Mouse (Mus musculus) left cerebral cortex, postnatal 14 days (tissue): Measurements from ENCODE around the gene Tfrc. TPM values are rescaled to one million over a fixed set of nuclear protein-coding genes. Genes with fewer than 3 reads are reported as not detected.

Experiments
- DNase-seq, 2 experiments: peaks; one replicate each; pipeline ENCODE4 v3.0.0; 2021 to 2022; ENCODE audit warnings: low spot score in 2 of 2, mixed read lengths in 1 of 2
- intact Hi-C: fragments of 180-260 bp; cut with DNase I; formaldehyde crosslinking; loops from one replicate; pipeline ENCODE4 v1.15.1; 2025
- total RNA-seq, 2 experiments: library from RNA; stranded (reverse); gene quantifications; 2 replicates each; pipeline ENCODE4 v1.2.3; 2021

The Tfrc gene
- total RNA-seq, 2 experiments from 2014 or later = 89.4 to 97.8 TPM

DNA sequence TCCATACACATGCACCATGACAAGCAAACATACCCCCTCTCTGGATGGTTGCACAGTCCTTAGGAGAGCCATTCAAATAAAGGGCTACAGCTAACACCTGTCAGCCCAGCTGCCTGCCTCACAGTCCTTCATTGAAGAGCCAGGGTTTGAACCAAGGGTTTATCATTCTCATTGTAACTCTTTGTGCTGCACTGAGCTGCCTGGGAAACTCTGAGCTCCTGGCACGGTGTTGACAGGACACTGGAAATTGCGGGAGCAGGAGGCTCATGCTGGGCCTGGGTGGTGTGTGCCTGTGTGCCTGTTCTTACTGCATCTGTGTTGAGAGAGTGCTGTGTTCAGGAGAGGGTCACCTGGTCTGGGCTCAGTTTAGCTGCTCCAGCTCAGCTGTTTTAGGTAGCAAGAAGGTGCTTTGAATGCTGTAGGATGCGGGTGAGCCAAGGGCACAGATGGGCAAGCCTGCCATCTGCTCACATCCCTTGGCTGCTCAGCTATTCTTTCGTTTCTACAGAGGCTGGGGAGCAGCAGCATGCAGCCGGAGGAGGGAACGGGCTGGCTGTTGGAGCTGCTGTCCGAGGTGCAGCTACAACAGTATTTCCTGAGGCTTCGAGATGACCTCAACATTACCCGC lies 54.6 kb downstream of the Tfrc start:
- intact Hi-C loops = no loop called here
- DNase-seq = no peak

DNA sequence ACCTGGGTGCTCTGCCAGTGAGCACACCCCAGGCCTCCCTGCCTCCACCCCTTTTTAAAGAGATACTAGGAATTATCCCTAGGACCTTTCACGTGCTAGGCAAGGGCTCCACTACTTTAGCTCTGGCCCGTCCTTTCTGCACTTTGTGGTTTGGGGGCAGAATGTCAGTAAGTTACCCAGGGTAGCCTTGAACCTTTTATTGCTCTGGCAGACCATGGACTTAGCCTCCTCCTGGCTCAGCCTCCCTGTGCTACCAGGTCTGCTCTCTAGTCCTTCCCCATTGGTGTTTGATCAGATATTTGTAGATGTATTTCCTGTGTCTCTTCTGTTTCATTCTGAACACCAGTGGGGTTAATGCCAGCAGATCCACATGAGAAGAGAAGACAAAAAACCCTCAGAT lies 55.5 kb downstream of the Tfrc start:
- intact Hi-C loops = no loop called here

DNA sequence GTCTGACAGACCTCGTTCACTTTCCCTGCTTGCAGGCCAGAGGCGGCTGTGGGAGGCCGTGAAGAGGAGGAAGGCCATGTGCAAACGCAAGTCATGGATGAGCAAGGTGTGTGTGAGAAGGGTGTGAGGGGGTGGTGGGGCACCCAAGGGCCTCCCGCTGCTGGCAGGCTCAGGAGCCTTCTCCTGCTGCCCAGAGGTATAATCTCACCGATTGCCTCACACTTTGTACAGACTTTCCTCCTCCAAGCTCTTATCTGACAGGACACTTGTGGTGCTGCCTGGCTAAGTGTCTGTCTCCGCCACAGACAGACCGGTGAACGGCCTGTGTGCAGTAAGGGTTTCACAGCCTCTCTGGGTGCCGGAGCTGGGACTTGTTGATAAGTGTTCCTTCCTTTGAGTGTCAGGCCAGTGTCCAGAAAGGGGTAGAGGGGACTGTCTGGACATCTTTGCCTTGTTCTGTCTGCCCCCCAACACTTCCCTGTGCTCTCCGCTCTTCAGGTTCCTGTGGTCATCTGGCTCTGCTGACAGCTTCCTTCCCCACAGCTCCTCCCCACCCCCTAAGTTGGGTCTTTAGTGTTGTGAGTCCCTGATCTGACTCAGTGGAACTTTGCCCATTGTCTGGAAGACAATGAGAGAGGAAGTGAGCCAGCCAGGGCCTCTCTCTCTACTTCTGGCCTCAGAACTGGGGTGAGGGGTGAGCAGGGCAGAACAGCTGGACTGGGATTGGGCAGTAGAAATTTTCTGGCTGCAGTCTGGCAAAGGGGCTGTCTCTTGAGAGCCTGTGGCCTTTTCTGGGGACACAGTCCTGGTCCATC lies 57.3 kb downstream of the Tfrc start:
- DNase-seq = no peak
- intact Hi-C loops = no loop called here

More for the DNA sequence above, 55.5 kb downstream of the Tfrc start:
- no peak for DNase-seq

DNA sequence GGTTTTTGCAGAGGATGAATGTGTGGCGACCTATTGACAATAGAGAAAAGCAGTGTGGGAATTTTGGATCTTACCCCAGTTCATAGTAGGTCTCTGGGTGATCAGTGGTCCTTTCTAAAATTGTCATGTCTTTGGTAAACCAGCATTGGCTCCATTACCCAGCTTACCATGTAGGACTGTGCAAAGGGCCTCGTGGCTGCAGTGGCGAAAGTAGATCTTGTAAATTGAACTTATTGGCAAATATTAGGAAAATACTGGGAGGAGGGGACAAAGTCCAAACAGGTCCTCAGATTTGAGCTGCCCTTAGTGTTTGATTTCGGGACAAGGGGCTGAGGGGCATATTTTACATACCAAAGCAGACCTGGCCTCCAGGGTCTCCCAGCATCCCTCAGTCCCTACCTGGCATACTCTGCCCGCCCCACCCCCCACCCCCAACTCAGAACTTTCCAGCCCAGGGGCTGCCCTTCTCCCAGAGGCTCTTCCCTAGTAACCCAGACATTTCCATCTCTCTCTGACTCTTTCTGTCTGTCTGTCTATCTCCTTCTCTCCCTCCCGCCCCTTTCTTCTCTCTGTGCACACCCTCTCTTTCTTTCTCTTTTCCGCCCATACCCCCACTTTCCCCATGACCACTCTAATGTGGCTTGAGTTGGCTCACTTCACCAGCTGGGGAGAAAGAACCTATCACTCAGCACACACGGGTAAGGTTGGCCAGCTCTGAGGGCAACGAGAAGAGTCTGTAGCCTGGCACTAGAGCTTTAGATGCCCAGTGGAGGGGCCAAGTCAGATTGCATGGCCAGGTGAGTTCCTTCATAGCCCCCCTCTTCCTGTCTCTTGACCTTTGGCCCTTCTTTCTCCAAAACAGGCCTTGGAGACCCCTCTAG lies 58.2 kb downstream of the Tfrc start:
- intact Hi-C loops = no loop called here
- no peak for DNase-seq

DNA sequence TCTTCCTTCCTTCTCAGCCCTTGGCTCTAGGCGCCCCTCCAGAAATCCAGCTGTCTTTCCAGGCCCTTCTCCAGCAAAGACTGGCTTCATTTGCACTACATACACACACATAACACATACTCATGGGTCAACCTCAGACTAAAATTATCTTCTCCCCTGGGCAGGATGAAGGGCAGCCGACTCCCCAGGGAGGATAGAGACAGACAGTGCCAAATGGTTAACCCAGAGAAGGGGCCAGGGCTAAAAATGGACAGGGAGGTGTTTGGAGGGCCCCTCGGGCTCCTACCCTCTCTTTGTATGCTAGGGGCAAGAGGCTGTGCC lies 58.8 kb downstream of the Tfrc start:
- no peak for DNase-seq
- intact Hi-C loops = no loop called here

DNA sequence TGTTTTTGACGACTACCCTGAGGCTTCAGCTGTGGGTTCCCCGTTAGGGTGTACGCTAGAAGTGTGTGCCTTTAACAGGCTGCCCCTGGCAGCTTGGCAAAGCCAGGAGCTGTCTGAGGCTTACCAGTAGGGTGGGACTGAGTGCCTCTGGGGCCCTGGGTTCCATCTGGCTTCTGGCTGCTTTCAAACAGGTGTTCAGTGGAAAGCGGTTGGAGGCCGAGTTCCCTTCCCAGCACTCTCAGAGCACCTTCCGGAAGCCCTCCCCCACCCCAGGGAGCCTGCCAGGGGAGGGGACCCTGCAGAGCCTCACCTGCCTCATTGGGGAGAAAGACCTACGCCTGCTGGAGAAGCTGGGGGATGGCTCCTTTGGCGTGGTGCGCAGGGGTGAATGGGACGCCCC lies 59.3 kb downstream of the Tfrc start:
- intact Hi-C loops = no loop called here

DNA sequence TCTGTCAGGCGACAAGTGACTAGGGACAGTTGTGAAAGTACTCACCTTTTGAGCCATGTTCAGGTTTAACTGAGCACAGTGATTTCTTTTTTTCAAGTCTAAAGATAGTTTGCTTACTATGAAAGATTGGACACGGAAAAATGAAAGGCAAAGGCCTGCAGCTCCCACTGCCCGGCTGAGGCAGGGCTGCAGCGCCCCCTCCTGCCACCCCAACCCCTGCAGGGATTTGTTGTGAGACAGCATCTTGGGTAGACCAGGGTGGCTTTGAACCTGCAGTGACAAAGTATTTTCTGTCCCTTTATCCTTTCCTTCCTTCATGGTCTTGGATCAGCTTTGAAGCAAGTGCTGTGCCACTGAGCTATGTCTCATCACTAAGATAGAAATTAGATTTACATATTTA lies 59.8 kb downstream of the Tfrc start:
- no peak for DNase-seq
- intact Hi-C loops = no loop called here

More for the DNA sequence above, 59.3 kb downstream of the Tfrc start:
- DNase-seq = no peak

DNA sequence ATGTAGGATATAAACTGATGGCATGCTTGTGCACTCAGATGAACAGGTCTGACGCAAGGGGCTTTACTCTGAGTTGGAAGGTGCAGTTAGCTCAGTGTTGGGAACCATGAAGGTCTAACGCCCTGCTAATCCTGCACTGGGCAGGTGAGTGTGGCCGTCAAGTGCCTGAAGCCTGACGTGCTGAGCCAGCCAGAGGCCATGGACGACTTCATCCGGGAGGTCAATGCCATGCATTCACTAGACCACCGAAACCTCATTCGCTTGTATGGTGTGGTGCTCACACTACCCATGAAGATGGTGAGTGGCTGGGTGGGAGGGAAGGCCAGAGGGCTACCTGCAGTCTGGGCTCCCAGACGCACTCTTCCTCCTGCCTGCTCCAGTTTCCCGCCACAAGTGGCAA lies 60.5 kb downstream of the Tfrc start:
- intact Hi-C loops = no loop called here
- no peak for DNase-seq

DNA sequence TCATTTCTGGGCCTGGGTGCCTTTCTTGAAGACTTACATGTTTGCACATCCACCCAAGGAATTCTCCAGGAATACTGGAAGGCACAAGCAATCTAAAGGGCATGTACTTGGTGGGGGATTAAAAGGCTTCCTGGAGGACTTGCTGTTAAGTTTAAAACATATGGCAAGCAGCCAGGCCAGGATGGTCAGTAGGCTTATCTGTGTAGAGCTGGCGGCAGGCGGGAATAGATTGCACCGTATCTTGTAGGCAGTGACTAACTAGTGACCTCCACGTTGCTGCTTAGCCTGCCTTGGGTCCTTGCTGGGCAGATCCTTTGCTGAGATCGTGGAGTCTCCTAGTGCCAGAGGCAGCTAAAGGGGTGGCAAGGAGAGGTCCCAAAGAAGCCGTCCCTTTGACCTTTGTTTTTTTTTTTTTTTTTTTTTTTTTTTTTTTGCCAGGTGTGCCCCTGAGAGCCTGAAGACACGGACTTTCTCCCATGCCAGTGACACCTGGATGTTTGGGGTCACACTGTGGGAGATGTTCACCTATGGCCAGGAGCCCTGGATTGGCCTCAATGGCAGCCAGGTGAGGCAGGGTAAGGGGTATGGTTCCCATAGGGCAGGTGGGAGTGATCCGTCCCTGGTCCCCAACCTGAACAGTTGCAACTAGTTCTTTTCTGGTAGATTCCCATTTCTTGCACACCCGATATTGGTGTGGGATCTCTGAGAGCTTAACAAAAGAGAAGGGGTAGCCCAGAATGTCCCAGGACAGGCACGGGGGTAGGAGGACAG lies 61.8 kb downstream of the Tfrc start:
- intact Hi-C loops = no loop called here
- DNase-seq = no peak

DNA sequence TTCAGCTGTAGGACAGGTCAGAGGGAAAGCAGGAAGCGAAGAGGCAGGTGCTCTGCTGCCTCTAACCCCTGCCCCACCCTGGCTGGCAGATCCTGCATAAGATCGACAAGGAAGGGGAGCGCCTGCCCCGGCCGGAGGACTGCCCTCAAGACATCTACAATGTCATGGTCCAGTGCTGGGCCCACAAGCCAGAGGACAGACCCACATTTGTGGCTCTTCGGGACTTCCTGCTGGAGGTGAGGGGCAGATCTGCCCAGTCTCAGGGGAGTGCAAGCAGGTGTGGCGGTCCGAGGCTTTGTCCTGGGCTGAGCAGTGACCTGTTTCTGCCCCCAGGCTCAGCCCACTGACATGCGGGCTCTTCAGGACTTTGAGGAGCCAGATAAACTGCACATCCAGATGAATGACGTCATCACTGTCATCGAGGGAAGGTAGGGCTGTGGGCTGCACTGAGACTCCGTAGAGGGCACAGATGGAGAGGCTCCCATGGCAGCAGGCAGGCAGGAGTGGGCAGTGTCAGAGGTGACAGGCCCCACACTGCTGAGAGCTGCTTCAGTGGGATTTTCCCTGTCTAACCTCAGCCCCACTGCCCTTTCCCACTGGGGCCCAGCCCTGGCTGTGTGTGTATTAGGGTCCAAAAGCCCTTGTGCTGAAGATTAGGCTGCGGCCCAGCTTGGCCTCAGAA lies 62.6 kb downstream of the Tfrc start:
- intact Hi-C loops = no loop called here
- DNase-seq = no peak

DNA sequence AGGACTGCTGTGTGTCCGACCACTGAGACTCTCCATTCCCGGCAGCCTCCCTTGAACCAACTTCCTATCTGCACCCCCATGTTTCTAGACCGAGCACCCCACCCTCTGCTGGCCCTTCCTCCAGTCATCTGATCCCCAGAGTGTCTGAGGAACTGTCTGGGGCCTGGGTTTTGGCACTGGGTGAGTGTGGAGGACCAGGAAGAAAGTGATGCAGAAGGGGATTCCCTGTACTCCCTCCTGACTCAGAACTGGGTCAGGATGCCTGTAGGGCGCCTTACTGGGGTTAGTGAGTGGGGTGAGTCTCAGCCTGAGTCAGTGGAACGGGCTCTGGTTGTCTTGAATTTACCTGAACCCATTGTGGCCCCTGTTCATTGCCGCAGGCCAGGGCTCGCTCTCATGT lies 63.5 kb downstream of the Tfrc start:
- intact Hi-C loops = no loop called here
- no peak for DNase-seq

DNA sequence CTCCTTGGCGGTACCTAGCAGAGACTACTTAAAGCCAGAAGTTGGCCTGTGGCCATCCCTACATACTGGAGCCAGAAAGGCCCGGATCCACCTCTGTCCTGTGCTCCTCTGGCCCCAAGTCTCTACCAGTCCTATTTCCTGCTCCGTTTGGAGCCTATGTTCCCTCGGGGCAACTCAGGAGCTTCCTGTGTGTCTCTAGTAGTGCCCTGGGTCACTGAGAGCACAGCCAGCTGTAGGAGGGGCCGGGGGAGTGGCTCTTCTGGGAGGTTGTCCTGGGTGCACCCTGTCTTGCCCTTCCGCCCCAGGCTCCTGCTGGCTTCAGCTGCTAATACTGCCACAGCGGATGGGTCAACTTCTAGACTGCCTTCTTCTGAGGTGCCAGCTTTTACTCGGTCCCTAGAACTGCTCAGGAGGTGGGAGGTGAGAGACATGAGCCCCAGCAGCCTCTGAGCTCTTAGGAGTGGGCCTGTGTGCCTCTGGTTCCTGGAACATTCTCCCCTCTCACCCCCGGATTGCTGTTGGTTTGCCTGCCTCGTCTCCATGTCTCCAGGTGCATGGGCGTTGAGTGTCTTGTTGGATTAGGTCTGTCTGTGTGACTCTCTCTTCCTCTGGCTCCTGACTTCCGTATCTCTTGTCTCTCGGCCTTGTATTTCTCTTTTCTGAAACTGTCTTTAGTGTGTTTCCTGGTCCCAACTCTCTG lies 64.3 kb downstream of the Tfrc start:
- no peak for DNase-seq
- intact Hi-C loops = no loop called here

DNA sequence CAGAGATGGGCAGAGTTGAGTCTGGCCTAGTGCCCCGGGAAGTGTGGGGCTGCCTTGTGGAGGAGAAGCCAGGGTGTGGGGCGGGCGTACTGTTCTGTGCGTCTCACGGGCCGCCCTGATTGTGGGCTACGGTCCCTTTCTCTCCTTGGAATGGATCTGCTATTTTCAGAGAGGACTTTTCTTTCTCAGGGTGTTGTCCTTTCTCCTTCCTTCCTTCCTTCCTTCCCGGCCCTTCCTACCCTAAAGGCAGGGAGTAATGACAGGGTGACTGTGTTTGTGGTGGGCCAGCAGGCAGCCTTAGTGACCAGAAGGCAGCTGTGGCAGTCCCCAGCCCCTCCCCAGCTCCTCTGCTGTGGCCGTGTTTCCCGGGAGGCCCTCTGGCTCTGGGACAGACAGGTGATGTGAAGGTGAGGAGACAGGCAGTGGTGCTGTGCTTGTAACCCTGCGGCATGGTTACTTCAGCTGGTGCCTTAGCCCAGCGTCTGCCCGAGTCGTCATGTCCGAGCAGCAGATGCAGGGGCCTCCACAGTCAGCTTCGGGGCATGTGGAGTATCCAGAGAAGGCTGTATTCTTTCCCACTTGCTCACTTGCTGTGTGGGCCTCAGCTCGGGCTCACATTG lies 65.5 kb downstream of the Tfrc start:
- DNase-seq = no peak
- intact Hi-C loops = no loop called here

DNA sequence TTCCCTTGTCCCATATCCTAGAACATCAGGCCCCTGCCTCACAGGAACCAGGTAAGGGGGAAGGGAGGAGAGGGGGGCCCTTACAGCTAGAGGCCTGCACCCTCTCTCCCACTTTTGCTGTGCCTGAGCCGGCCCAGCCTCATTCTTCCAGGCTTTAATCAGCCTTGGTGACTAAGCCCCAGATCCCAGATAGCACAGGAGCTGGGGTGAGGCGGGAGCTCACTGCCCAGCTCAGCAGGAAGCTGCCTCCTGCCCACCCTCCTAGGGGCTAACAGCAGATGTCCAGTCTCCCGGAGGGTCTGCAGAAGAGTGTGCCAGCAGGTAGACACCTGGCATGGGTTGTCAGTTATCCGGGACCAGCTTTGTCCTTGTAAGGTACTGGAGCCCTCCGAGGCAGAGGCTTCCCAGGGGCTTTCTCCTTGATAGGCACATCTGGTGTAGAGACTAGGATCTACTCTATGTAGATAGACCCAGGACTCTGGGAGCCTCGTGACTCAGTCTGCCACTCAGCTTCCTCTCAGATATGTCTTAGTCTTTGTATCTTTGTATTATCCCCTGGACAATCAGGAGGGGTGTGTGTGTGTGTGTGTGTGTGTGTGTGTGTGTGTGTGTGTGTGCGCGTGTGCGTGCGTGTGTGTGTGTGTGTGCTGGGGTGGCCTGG lies 68.5 kb downstream of the Tfrc start:
- no peak for DNase-seq
- intact Hi-C loops = no loop called here

DNA sequence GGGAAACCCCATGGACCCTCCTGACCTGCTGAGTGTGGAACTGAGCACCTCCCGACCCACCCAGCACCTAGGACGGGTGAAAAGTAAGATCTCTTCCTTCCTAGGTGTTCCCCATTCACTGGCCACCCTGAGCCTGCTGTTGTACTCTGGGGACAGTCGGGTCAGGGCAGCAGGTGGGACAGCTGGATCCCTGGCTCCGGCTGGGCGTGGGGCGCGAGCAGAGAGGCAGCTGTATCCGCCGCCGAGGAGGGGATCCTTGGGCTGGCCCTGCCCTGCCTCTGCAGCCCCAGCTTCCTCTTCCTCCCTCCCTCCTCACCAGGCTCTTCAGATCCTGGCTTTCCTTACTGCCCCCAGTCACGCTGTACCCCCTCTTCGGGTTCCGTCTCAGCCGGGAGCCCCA lies 69.2 kb downstream of the Tfrc start:
- no peak for DNase-seq
- intact Hi-C loops = no loop called here

DNA sequence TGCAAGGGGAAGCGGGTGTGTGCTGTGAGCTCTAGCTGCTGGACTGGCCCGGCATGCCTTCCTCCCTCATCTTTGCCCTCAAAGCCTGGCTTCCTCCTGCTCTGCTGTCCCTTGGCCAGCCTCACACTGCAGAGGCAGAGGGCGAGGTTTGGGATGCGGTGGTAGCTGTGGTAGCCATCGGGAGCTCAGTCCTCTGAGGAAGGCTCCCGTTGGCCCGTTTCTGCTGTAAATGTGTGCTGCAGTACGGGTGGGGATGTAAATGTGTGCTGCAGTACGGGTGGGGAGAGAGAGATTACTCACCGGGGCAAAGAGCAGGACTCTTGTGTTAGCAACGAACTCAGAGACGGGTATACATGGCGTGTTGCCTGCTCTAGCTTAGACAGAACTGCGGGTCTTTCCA lies 70.1 kb downstream of the Tfrc start:
- no peak for DNase-seq
- intact Hi-C loops = no loop called here

DNA sequence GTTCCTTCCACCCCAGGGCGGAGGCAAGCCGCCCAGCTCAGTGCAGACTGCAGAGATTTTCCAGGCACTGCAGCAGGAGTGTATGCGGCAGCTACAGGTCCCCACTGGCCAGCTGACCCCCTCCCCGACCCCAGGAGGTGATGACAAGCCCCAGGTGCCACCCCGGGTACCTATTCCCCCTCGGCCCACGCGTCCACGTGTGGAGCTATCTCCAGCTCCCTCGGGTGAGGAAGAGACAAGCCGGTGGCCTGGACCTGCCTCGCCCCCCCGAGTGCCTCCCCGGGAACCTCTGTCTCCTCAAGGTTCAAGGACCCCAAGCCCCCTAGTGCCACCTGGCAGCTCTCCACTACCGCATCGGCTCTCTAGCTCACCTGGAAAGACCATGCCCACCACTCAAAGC lies 71.3 kb downstream of the Tfrc start:
- no peak for DNase-seq
- intact Hi-C loops = no loop called here

DNA sequence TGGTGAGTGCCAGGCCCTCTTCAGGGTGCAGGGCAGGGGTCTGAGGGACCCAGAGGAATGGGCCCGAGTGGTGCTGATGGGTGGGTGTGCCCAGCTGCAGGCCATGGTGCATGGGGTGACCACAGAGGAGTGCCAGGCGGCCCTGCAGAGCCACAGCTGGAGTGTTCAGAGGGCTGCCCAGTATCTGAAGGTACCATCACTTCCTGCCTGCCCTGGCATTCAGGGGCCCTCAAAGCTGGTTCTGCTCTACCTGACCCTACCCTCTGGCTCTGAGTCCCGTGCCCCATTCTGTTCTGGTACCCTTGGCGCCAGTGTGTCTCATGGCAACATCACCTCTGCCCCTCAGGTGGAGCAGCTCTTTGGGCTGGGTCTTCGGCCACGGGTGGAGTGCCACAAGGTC lies 72.1 kb downstream of the Tfrc start:
- no peak for DNase-seq
- intact Hi-C loops = no loop called here
